Mouse (Mus musculus): ENCODE measurements around the gene Bud31.
A peak's percentile ranks its signal among the peaks of the same experiment; 100 is the strongest.
"Not testable (repeated sequence)": the region's sequence is repeated elsewhere in the genome, so short reads cannot be mapped to it uniquely, and the experiment has no call there.

Bud31 gene

DNA sequence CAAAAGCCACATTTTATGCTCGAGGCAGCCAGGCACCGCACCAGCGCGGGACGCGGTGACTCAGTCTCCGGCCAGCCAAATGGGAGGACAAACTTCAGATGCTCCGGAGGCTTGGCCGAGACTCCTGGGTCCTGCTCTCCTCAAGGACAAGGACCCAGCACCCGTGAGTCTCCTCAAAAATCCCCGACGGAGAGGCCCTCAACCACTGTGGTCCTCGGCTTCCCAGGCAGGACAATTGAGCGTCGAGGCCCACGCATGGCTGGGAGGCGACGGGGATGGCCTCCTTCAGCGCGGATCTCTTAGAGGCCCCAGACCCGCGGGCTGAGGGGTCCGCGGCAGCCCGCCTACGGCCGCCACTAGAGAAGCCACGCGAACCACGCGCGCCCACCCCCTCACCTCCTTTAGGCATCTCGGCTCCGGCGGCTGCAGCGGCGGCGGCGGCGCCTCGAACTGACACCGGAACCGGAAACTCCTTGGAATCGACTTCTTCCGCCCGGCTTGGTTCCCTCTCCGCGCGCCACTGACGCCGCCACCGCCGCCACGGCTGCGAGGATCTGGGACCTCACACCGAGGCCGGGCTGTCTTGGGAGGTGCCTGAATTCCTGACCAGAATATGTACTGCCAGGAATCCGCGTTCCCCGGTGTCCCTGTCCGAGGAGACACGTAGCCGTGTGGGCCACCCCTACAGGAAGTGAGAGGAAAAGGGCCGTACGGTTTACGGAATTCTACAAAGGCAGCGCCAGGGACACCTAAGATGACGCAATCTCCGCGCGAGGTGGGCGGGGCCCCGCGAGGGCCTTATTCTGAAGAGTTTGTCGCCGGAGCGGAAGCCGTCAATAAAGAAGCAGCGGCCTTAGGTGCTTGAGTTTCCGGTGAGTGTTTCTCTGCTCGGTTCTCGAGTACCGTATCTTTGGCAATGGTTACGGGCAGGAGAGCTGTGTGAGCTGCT is at the start of gene Bud31, which contains the start of gene Pdap1:
Gene Bud31 (plus strand): TSS at position 792 of the 949 bp plus-strand sequence.
Gene Pdap1 (minus strand): TSS at position 668 of the 949 bp plus-strand sequence.
- DNase-seq (ENCODE audit: low spot score in 2 of 2), result peak; percentile 95 to 97

DNA sequence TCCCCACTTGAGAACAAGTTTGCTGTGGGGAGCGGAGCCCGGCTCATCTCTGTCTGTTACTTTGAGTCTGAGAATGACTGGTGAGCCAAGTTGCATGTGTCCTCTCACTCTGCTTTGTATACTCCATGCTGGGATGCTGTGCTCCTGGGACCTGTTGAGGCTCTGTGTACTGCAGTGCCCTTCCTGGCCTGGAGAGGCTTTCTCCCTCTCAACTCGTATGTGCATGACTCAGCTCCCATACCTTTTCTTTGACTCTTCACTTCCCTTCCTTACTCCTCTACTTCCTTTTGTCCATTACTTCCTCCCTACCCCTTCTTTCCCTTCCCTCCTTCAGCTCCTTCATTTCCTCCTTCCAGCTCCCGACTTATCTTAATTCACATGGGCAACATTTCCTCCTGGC is 44.0 kb upstream of the Bud31 start:
- no peak for DNase-seq (ENCODE audit: low spot score in 2 of 2)

DNA sequence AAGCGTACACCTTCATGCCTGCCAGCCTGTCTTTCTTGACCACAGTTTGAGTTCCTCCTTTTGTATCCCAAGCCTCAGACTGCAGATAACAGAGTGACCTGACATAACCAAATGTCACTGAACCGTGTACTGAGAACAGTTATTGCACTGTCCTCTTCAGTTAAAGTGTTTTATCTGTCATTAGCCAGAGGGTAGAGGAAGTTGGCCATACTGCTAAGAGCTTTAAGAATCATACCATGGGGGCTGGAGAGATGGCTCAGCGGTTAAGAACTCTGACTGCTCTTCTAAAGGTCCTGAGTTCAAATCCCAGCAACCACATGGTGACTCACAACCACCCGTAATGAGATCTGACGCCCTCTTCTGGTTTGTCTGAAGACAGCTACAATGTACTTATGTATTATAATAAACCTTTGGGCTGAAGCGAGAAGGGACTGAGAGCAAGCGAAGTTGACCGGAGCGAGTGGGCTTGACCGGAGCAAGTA is 41.8 kb upstream of the Bud31 start:
- DNase-seq (ENCODE audit: low spot score in 2 of 2), result no peak

GRCm38 (mm10) chr5:145100960-145101359 is 39.2 kb upstream of the Bud31 start:
- DNase-seq (ENCODE audit: low spot score in 2 of 2), result no peak

GRCm38 (mm10) chr5:145101451-145101850 is 38.7 kb upstream of the Bud31 start:
- not testable (repeated sequence) for DNase-seq (ENCODE audit: low spot score in 2 of 2)

DNA sequence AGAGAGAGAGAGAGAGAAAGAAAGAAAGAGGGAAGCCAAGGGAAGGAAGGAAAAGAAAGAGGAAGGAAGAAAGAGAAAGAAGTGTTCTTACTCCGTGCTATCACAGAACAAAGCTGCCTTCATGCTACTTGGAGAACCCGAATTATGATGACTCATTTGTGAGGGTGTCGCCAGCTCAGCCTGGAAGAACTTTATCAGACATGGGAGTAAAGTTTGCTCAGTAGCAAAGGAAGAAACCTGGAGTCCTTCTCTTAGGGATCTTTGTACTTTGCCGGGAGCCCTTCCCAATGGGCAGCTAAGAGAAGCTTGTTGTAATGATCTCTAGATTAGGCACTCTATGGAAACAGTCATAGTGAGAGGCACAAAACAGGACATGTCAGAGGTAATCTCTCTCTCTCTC is 37.5 kb upstream of the Bud31 start:
- no peak for DNase-seq (ENCODE audit: low spot score in 2 of 2)

DNA sequence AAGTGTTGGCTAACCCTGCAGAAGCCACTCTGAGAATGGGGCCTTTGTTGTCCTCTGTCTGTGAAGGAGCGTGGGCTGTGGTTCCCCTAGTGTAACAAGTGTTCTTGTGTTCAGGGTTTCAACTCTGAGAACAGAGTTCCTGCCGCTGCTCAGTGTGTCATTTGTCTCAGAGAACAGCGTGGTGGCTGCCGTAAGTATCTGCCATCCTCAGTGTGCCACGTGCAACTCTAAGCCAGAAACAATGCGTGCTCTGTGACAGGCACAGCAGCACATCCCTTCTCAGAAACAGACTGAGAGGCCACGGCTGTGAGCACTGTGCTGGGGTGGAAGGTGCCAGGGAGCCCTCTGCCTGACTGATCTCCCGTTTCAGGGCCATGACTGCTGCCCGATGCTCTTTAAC is 35.8 kb upstream of the Bud31 start:
- no peak for DNase-seq (ENCODE audit: low spot score in 2 of 2)

DNA sequence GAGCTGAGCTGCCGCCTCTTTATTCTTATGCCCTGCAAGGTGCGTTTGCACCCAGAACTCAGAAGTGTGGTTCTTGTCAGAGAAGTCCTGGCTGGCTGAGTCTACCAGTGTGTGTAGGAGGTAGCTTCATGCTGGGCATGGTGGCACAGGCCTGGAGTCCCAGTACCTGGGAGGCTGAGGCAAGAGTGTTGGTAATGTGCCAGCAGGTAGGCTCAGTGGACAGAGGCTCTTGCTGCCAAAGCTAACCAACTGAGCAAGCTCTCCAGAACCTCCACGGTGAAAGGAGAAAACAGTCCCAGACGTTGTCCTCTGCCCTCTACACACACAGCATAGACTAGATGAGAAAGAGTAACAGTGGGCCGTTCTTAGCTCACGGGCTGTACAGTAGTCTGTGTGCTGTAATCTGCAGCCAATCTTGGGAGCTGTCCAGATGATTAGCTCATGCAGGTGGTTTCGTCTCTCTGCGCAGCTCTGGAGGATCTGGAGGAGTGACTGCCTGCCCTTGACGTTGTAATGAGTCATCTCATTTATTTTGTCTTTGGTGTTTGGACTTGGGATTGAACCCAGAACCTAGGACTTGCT is 34.4 kb upstream of the Bud31 start:
- no peak for DNase-seq (ENCODE audit: low spot score in 2 of 2)

DNA sequence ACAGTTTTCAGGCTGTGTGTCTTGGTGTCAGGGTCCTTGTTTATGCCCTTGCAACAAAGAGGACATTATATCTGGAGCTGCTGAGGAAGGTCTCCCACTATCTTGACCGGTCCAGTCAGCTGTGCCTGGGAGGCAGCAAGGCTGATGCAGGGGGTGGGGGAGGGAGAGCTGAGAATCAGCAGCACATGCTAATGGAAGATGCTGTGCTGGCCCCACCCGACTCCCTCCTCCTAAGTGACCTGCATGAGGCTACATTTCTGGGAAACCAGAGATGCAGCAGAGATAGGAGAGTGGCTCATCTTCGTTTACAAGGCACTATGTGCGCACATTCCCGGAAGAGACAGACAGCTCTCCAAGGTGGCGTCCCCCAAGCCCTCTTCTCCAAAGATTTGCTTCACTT is 29.8 kb upstream of the Bud31 start:
- DNase-seq (ENCODE audit: low spot score in 2 of 2), result no peak

DNA sequence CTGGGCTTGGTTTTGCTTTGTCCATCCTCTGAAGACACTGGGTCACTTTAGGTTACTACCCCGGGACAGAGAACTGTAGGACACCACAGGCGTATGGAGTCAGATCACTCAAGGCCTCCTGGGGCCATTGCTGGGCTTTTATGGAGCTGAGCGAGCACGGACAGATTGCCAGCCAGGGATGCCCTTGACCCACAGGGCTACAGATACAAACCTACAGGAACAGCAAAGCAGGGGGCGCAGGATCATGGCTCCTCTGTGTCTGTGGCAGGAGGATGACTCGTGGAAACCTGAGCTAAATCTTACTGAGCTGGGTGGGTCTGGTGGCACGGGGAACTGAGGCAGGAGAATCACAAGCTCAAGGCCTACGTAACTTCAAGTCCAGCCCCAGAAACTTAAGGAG is 27.6 kb upstream of the Bud31 start:
- no peak for DNase-seq (ENCODE audit: low spot score in 2 of 2)

GRCm38 (mm10) chr5:145113416-145113815 is 26.7 kb upstream of the Bud31 start:
- no peak for DNase-seq (ENCODE audit: low spot score in 2 of 2)

- DNase-seq (ENCODE audit: low spot score in 2 of 2), result no peak
Observed at GRCm38 (mm10) chr5:145114071-145114605, 26.0 kb upstream of the Bud31 start, which contains the start of gene Arpc1b. Gene Arpc1b, plus strand, starts transcription at chr5:145114215.

DNA sequence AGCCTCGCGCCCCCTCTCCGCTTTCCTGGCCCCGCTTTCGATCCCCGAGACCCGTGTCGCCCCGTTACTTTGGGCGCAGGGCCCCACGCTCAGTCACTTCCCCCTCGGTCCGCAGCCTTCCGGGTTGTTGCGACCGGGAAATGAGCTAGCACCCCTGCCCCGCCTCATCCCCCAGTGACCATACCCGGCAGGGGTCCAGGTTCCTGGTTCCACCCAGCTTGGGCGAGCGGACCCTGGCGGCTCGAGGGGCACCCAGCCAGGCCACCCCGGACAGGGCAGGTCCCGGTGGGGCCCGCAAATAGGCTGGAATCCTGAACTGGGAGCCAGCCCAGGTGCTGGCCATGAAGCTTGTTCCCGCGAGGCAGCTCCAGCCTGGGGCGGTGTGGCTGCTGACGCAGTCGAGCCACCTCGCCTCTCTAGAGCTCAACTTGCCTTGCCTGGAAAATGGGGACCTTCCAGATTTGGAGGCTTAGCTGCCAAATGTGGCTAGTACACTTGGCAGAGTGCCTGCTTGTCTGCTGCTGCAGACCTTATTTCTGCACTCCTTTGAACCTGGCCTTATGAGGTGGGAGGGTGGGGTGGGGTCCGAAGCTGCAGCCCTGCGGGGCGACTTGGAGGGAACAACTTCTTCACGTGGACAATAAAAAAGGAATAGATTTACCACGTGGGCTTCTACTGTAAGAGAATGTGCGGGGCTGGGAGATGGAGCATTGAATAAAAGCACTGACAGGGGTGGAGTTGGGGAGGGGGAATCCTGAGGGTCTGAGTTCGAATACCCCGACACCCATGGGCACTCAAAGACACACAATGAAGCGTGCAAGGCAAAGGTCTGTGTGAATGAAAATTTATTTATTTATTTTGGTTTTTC is 25.3 kb upstream of the Bud31 start:
- no peak for DNase-seq (ENCODE audit: low spot score in 2 of 2)

- DNase-seq (ENCODE audit: low spot score in 2 of 2), result no peak
Observed at GRCm38 (mm10) chr5:145115736-145116135, 24.4 kb upstream of the Bud31 start.

DNA sequence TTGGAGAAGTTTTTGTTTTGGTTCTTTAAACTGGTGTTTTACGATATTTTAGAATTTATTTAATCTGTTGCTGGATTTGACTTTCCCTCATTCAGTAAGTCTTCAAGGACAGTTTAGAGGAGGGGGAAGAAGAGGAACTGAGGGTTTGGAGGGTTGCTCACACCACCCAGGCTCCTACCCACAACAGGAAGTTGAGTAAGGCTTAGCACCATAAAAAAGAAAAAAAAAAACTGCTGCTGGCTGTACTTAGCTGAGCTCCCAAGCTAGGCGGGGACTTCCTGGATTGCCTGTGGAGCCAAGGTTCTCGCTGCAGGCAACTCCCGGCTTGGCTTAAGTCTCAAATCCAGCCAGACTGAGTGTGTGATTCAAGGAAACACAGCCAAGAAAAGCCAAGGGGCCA is 23.8 kb upstream of the Bud31 start:
- DNase-seq (ENCODE audit: low spot score in 2 of 2), result no peak

DNA sequence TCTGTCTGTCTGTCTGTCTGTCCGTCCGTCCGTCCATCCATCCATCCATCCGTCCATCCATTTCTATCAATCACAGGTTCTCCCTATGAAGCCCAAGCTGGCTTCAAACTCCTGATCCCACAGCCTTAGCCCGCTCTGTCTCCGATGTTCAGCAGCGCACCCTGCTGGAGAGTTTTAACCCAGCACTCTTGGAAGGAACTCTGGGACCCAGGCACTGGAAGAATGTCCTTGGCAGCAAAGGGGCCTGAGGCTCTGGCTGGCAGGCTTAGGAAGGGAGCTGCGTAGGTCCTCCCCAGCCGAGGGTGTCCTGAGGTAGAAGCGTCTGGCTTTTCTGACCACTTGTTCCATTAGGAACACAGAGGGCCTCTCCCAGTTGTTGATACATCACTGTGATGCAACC is 23.2 kb upstream of the Bud31 start:
- DNase-seq (ENCODE audit: low spot score in 2 of 2), result peak in 1 of 2 experiments; percentile 43

DNA sequence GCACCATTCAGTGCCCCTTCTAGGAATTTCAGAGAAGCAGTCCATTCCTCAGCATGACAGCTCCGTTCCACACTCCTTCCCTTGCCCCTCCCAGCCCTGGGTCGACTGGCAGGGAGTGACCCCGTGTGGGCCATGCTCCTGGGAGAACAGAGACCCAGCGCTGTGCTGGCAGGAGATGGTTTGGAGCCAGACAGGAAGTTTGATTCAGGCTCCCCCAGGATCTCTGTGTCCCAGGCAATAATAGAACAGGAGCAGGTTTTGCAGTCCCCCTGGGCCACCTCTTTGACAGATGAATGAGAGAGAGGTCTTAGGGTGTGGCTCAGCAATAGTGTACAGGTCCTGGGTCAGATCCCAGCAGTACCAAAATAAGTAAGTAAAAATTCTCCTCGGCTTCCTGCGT is 22.2 kb upstream of the Bud31 start:
- no peak for DNase-seq (ENCODE audit: low spot score in 2 of 2)

DNA sequence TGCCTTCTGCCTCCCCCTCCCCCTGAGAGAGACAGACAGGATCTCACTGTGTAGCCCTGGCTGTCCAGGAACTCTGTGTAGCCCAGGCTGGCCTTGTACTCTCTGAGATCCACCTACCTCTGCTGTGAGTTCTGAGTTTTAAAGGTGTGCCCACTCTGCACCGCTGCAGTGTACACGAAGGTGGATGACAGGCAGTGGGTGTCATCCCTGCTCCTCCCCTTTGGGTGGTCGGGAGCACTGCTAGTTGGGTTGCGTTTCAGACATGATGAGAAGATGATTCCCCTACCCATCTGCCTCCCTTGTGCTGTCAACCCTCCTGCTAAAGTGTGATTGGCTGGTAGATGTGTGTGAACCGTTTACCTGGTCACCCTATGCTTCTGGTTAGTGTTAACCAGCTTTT is 21.7 kb upstream of the Bud31 start:
- no peak for DNase-seq (ENCODE audit: low spot score in 2 of 2)

DNA sequence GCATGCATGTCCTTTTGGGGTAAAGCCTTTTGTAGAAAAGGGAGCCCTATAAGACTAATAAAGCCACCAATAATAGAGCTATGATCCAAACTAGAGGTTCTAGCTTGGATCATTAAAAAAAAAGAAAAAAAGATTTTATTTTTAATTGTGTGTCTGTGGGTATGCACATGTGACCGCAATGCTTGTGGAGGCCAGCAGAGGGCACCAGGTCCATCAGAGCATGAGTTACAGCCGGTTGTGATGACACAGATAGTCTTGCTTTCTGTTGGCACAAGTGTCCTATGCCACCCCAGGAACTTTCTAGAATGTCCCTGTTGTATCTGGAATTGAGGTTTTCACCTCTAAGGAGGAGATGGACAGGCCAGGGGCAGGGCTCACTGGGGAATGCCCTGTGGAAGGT is 20.8 kb upstream of the Bud31 start:
- DNase-seq (ENCODE audit: low spot score in 2 of 2), result no peak

DNA sequence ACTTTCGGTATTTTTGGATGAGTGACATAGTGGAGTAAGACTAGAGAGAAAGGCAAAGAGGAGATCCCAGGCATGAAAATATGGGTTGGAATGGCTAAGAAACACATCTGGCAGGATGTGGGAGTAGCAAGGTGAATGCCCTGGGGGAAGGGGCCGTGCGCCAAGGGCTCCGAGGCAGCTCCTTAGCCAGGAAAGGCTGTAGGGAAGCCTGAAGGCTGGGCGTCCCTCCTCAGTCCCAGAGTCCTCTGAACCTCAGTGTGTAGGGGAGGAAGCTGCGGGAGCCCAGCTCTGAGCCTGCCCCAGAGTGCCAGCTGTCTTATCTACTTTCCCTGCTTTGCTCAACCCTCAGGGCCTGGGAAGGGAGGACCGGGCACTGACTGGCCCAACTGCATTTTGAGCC is 19.2 kb upstream of the Bud31 start:
- no peak for DNase-seq (ENCODE audit: low spot score in 2 of 2)

DNA sequence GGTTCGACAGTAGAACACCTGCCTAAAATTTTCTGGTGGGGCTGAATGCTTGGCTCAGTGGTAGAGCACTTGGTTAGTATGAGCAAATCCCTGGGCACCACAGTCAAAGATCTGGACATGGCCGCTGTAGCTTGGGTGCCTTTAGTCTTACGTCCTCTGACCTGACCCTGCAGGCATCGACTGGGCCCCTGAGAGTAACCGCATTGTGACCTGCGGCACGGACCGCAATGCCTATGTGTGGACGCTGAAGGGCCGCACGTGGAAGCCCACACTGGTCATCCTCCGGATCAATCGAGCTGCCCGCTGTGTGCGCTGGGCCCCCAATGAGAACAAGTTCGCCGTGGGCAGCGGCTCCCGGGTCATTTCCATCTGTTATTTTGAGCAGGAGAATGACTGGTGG is 16.8 kb upstream of the Bud31 start:
- DNase-seq (ENCODE audit: low spot score in 2 of 2), result no peak

DNA sequence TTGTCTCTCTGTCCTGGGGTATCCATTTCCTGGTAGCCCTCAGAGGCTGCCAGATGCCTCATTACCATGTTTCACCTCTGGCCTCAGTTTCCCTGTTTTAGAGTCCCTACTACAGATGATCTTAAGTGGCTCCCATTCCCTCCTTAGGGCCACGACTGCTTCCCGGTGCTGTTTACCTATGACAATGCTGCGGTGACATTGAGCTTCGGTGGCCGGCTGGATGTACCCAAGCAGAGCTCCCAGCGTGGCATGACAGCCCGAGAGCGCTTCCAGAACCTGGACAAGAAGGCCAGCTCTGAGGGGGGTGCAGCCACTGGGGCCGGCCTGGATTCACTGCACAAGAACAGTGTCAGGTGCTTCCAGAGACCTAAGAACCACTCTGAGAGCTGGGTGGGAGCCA is 13.6 kb upstream of the Bud31 start:
- no peak for DNase-seq (ENCODE audit: low spot score in 2 of 2)
